Mouse (Mus musculus) erythroblast, embryonic 14.5 days (primary cell): ENCODE data around the gene Iqgap1.

Experiments used
- GATA1 ChIP-seq: IDR thresholded peaks from 2 replicates; pipeline ENCODE4 v1.6.1; 2012; ENCODE audit warnings: low read length, inconsistent platforms, mixed read lengths
- TAL1 ChIP-seq: IDR thresholded peaks from 3 replicates; pipeline ENCODE4 v1.6.1; 2012; ENCODE audit warnings: low read length, inconsistent platforms, mixed read lengths

GRCm38 (mm10) chr7:80786746-80787145, 39.0 kb downstream of the Iqgap1 start:
- TF ChIP-seq TAL1, result no peak
- no peak for TF ChIP-seq GATA1
